In genomic region chrX:161723391-161723808, GRCm38 (mm10) we compare ENCODE assay signal across 13 mouse cellular contexts. TPM values are rescaled to one million over a fixed set of nuclear protein-coding genes. Genes with fewer than 3 reads are reported as not detected.
DNase-seq lines count a peak whose midpoint lies in the region; ATAC-seq and TF ChIP-seq lines count a peak whose summit lies in the region.
"Had no signal": no experiment of that assay in that cellular context is flagged by ENCODE, and none has a peak within 500 bp of the region (broad histone marks: within the 10 kb centered on the region; RNA-seq: fewer than 3 reads in every experiment).

No protein-coding gene starts in this region.

- no peak overlapping the region for H3K9ac ChIP-seq in lung, embryonic 14.5 days
- H3K9ac ChIP-seq in lung, postnatal 0 days (replicated peaks; ENCODE audit: low read depth), result no peak overlapping the region
- H3K9ac ChIP-seq in midbrain, embryonic 15.5 days, result no peak overlapping the region
- H3K9ac ChIP-seq: heart, embryonic 12.5 days; liver, embryonic 13.5 days had no signal

- TF ChIP-seq CTCF in lung, embryonic 14.5 days (IDR thresholded peaks at IDR 0.05; ENCODE audit: low read depth), result no peak
- no peak for TF ChIP-seq CTCF in lung, postnatal 0 days (IDR thresholded peaks at IDR 0.05)

- H3K27me3 ChIP-seq in lung, embryonic 14.5 days (ENCODE audit: insufficient read depth, low read length), result peaks cover 7% of the 10 kb centered on the region; the same call in 1 of the 2 replicates
- H3K27me3 ChIP-seq in lung, postnatal 0 days (replicated peaks; ENCODE audit: insufficient read depth, low read length), result no peaks in the 10 kb centered on the region
- peaks cover 19% of the 10 kb centered on the region for H3K27me3 ChIP-seq in midbrain, embryonic 15.5 days (replicated peaks)

- no peaks in the 10 kb centered on the region for H3K9me3 ChIP-seq in lung, embryonic 14.5 days (ENCODE audit: low read depth, low read length)
- no peaks in the 10 kb centered on the region for H3K9me3 ChIP-seq in lung, postnatal 0 days (ENCODE audit: low read length)
- no peaks in the 10 kb centered on the region for H3K9me3 ChIP-seq in midbrain, embryonic 15.5 days
- H3K9me3 ChIP-seq: heart, embryonic 12.5 days; liver, embryonic 13.5 days had no signal

- ATAC-seq in lung, embryonic 14.5 days (ENCODE audit: insufficient read depth), result peak; percentile 36; the same call in 1 of the 2 replicates
- no peak for ATAC-seq in lung, postnatal 0 days
- no peak for ATAC-seq in midbrain, embryonic 15.5 days (replicated peaks)

- H3K4me1 ChIP-seq in lung, embryonic 14.5 days (ENCODE audit: insufficient read depth), result no peaks in the 10 kb centered on the region
- no peaks in the 10 kb centered on the region for H3K4me1 ChIP-seq in lung, postnatal 0 days (ENCODE audit: insufficient read depth, low read depth, low read length)
- peaks cover 20% of the 10 kb centered on the region; the same call in 1 of the 2 replicates for H3K4me1 ChIP-seq in midbrain, embryonic 15.5 days
- H3K4me1 ChIP-seq: heart, embryonic 12.5 days; liver, embryonic 13.5 days had no signal

- 19% methylated on average over 9 of the region's 9 CpGs for WGBS in lung, embryonic 14.5 days
- 5% methylated on average over 7 of the region's 9 CpGs for WGBS in lung, postnatal 0 days
- 27% methylated on average over 9 of the region's 9 CpGs for WGBS in midbrain, embryonic 15.5 days

- H3K36me3 ChIP-seq in lung, embryonic 14.5 days (ENCODE audit: insufficient read depth), result no peaks in the 10 kb centered on the region
- H3K36me3 ChIP-seq in lung, postnatal 0 days (ENCODE audit: insufficient read depth, low read length), result no peaks in the 10 kb centered on the region
- H3K36me3 ChIP-seq in midbrain, embryonic 15.5 days (replicated peaks), result no peaks in the 10 kb centered on the region
- H3K36me3 ChIP-seq: heart, embryonic 12.5 days; liver, embryonic 13.5 days had no signal

- no peak overlapping the region for H3K27ac ChIP-seq in lung, embryonic 14.5 days (ENCODE audit: low read depth)
- no peak overlapping the region for H3K27ac ChIP-seq in lung, postnatal 0 days (ENCODE audit: low read length)
- 0 out of 2 replicates have a peak overlapping the region, but pooled peaks have one; percentile 16 for H3K27ac ChIP-seq in midbrain, embryonic 15.5 days
- H3K27ac ChIP-seq: liver, embryonic 13.5 days had no signal

- peak; percentile 42 to 53 for DNase-seq in cerebellum, postnatal 10 days
- DNase-seq in cerebellum, adult 11-12 months, result no peak
- DNase-seq in lung, embryonic 14.5 days, result peak; percentile 28
- DNase-seq in lung, postnatal 0 days (ENCODE audit: low spot score), result no peak
- peak; percentile 42 for DNase-seq in kidney, adult 18-20 months
- no peak for DNase-seq in thymus, postnatal 4 days
- no peak for DNase-seq in adrenal gland, adult 2 months
- DNase-seq: adrenal gland, postnatal 36 days; liver, embryonic 13.5 days had no signal

- no peak for TF ChIP-seq EP300 in lung, postnatal 0 days (IDR thresholded peaks at IDR 0.05)

- peak overlapping the region; percentile 23; the same call in 1 of the 2 replicates for H3K4me2 ChIP-seq in lung, embryonic 14.5 days
- H3K4me2 ChIP-seq in lung, postnatal 0 days (replicated peaks; ENCODE audit: low read depth, low read length), result no peak overlapping the region
- peak overlapping the region; percentile 17; the same call in 1 of the 2 replicates for H3K4me2 ChIP-seq in midbrain, embryonic 15.5 days
- H3K4me2 ChIP-seq: heart, embryonic 12.5 days; liver, embryonic 13.5 days had no signal

- H3K4me3 ChIP-seq in lung, embryonic 14.5 days (ENCODE audit: low read depth, low read length), result no peak overlapping the region
- H3K4me3 ChIP-seq in lung, postnatal 0 days (ENCODE audit: low read depth, low read length), result no peak overlapping the region
- H3K4me3 ChIP-seq in midbrain, embryonic 15.5 days, result no peak overlapping the region
- H3K4me3 ChIP-seq: heart, embryonic 12.5 days; liver, embryonic 13.5 days; myocyte had no signal

RNA-seq across cellular contexts. Expression of gene Rai2, which starts 6.5 kb away (rescaled TPM):
- 2.8 and 3.3 TPM in 2 replicates for polyA plus RNA-seq in lung, embryonic 14.5 days (2014; fragmentation: Nextera tagmentation; extraction: Ambion mirVana)
- 2.5 and 2.7 TPM in 2 replicates for polyA plus RNA-seq in lung, postnatal 0 days (2015; fragmentation: Nextera tagmentation; extraction: Ambion mirVana)
- 13.3 and 14.3 TPM in 2 replicates for polyA plus RNA-seq in midbrain, embryonic 15.5 days (2015; fragmentation: Nextera tagmentation; extraction: Ambion mirVana)
- 10 to 100 TPM; 22.0 to 26.3 TPM for total RNA-seq in adrenal gland, adult 2 months (2021)
- 24.7 and 29.3 TPM in 2 replicates for polyA plus RNA-seq in adrenal gland, adult 2 months (2012; rRNA removed)
- total RNA-seq: MEL had no signal

Comparison
In these comparisons a context has a peak if more than half of its experiments do, and no peak if none do; other contexts are left out.
1. DNase-seq: peak in cerebellum, postnatal 10 days (2 of 2), lung, embryonic 14.5 days (single experiment) and kidney, adult 18-20 months (single experiment); none in cerebellum, adult 11-12 months (single experiment), lung, postnatal 0 days (single experiment), thymus, postnatal 4 days (single experiment) and adrenal gland, adult 2 months (single experiment).